ENCODE assay signal across 9 mouse cellular contexts in genomic region chr8:11705818-11706217, GRCm38 (mm10). TPM values are rescaled to one million over a fixed set of nuclear protein-coding genes. Genes with fewer than 3 reads are reported as not detected.
DNase-seq lines count a peak whose midpoint lies in the region; ATAC-seq and TF ChIP-seq lines count a peak whose summit lies in the region.
"Had no signal": no experiment of that assay in that cellular context is flagged by ENCODE, and none has a peak within 500 bp of the region (broad histone marks: within the 10 kb centered on the region; RNA-seq: fewer than 3 reads in every experiment).

No protein-coding gene starts in this region.

- no peaks in the 10 kb centered on the region for H3K36me3 ChIP-seq in intestine, embryonic 16.5 days (ENCODE audit: control insufficient read depth, insufficient read depth, low read length)
- no peaks in the 10 kb centered on the region for H3K36me3 ChIP-seq in midbrain, embryonic 16.5 days (ENCODE audit: control insufficient read depth, insufficient read depth, low read length)
- H3K36me3 ChIP-seq: liver, embryonic 15.5 days had no signal

- no peak overlapping the region for H3K4me3 ChIP-seq in left cerebral cortex, adult 2 months
- H3K4me3 ChIP-seq in intestine, embryonic 16.5 days (ENCODE audit: low read length): no peak overlapping the region
- no peak overlapping the region for H3K4me3 ChIP-seq in midbrain, embryonic 16.5 days (ENCODE audit: low read depth, low read length)
- H3K4me3 ChIP-seq: liver, embryonic 15.5 days had no signal

- peak; percentile 36 to 37 for DNase-seq in left cerebral cortex, adult 2 months (ENCODE audit: extremely low spot score in 1 of 2, low spot score in 2 of 2)
- no peak for DNase-seq in left cerebral cortex, adult 11 months (ENCODE audit: low spot score)
- peak; percentile 55 for DNase-seq in gastrocnemius, postnatal 14 days
- DNase-seq in right cerebral cortex, postnatal 36 days (ENCODE audit: low spot score in 2 of 2): peak; percentile 36 to 73
- DNase-seq in thymus, postnatal 10 days (ENCODE audit: low spot score in 2 of 2): no peak
- DNase-seq in ovary, postnatal 14 days (ENCODE audit: low spot score): no peak

- no peak overlapping the region for H3K9ac ChIP-seq in intestine, embryonic 16.5 days (ENCODE audit: low read depth, low read length)
- no peak overlapping the region for H3K9ac ChIP-seq in midbrain, embryonic 16.5 days (ENCODE audit: low read depth, low read length)
- H3K9ac ChIP-seq: liver, embryonic 15.5 days had no signal

- H3K4me2 ChIP-seq in intestine, embryonic 16.5 days (ENCODE audit: low read depth, low read length): no peak overlapping the region
- H3K4me2 ChIP-seq in midbrain, embryonic 16.5 days (ENCODE audit: low read length): no peak overlapping the region
- H3K4me2 ChIP-seq: liver, embryonic 15.5 days had no signal

- H3K4me1 ChIP-seq in intestine, embryonic 16.5 days (ENCODE audit: control insufficient read depth, insufficient read depth, low read length): peaks cover 33% of the 10 kb centered on the region
- H3K4me1 ChIP-seq in midbrain, embryonic 16.5 days (ENCODE audit: control insufficient read depth, insufficient read depth, low read length): no peaks in the 10 kb centered on the region

- 0 out of 2 replicates have a peak, but pooled peaks have one; percentile 19 for ATAC-seq in intestine, embryonic 16.5 days
- no peak for ATAC-seq in midbrain, embryonic 16.5 days

- peak overlapping the region; percentile 30; the same call in 1 of the 2 replicates for H3K27ac ChIP-seq in left cerebral cortex, adult 2 months
- H3K27ac ChIP-seq in intestine, embryonic 16.5 days (ENCODE audit: low read length): no peak overlapping the region
- no peak overlapping the region for H3K27ac ChIP-seq in midbrain, embryonic 16.5 days (ENCODE audit: low read length)
- H3K27ac ChIP-seq: liver, embryonic 15.5 days had no signal

- H3K27me3 ChIP-seq in intestine, embryonic 16.5 days (replicated peaks; ENCODE audit: control insufficient read depth, insufficient read depth, low read length): no peaks in the 10 kb centered on the region
- H3K27me3 ChIP-seq in midbrain, embryonic 16.5 days (ENCODE audit: control insufficient read depth, insufficient read depth, low read depth, low read length): no peaks in the 10 kb centered on the region
- H3K27me3 ChIP-seq: liver, embryonic 15.5 days had no signal

- TF ChIP-seq CTCF in left cerebral cortex, adult 2 months (IDR thresholded peaks at IDR 0.05): no peak

- no peaks in the 10 kb centered on the region; the same call in 1 of the 2 replicates for H3K9me3 ChIP-seq in intestine, embryonic 16.5 days (ENCODE audit: control insufficient read depth, low read length)
- no peaks in the 10 kb centered on the region for H3K9me3 ChIP-seq in midbrain, embryonic 16.5 days (replicated peaks; ENCODE audit: control insufficient read depth, low read length, poor library complexity, severe bottlenecking)
- H3K9me3 ChIP-seq: liver, embryonic 15.5 days had no signal

- intact Hi-C loops in left cerebral cortex, adult 2 months (cut with DNase I): loop anchor here (5.0 kb wide), 1 partner anchor 236 kb away; no protein-coding TSS in a partner anchor
- intact Hi-C loops in gastrocnemius, postnatal 14 days (cut with DNase I; ENCODE audit: low total_unique reads): no loop called here

- 72% methylated on average over 12 of the region's 12 CpGs for WGBS in intestine, embryonic 16.5 days
- WGBS in midbrain, embryonic 16.5 days: 90% methylated on average over 12 of the region's 12 CpGs

RNA-seq across cellular contexts. Expression of gene 1700016D06Rik, which starts 5.0 kb away (rescaled TPM):
- total RNA-seq in left cerebral cortex, adult 2 months (2021): not detected
- total RNA-seq in gastrocnemius, postnatal 14 days (2021): not detected
- polyA plus RNA-seq in intestine, embryonic 16.5 days (2015; fragmentation: Nextera tagmentation; extraction: Ambion mirVana): not detected in 2 replicates
- not detected in 2 replicates for polyA plus RNA-seq in midbrain, embryonic 16.5 days (2015; fragmentation: Nextera tagmentation; extraction: Ambion mirVana)
- polyA plus RNA-seq: liver, embryonic 15.5 days had no signal

RNA-seq across cellular contexts. Expression of gene Arhgef7, which starts 21.7 kb away (rescaled TPM):
- total RNA-seq in left cerebral cortex, adult 2 months (2021): 100 to 1,000 TPM; 129 to 140 TPM
- 10 to 100 TPM; 54.5 to 64.7 TPM for total RNA-seq in gastrocnemius, postnatal 14 days (2021)
- polyA plus RNA-seq in intestine, embryonic 16.5 days (2015; fragmentation: Nextera tagmentation; extraction: Ambion mirVana): 23.9 and 24.0 TPM in 2 replicates
- 65.6 and 67.2 TPM in 2 replicates for polyA plus RNA-seq in midbrain, embryonic 16.5 days (2015; fragmentation: Nextera tagmentation; extraction: Ambion mirVana)

Comparison
In these comparisons a context has a peak if more than half of its experiments do, and no peak if none do; other contexts are left out.
1. DNase-seq: peak in left cerebral cortex, adult 2 months (2 of 2), gastrocnemius, postnatal 14 days (single experiment) and right cerebral cortex, postnatal 36 days (2 of 2); none in left cerebral cortex, adult 11 months (single experiment), thymus, postnatal 10 days (0 of 2) and ovary, postnatal 14 days (single experiment).